Mouse (Mus musculus): Measurements from ENCODE around the gene Mtcl1.

The Mtcl1 gene

DNA sequence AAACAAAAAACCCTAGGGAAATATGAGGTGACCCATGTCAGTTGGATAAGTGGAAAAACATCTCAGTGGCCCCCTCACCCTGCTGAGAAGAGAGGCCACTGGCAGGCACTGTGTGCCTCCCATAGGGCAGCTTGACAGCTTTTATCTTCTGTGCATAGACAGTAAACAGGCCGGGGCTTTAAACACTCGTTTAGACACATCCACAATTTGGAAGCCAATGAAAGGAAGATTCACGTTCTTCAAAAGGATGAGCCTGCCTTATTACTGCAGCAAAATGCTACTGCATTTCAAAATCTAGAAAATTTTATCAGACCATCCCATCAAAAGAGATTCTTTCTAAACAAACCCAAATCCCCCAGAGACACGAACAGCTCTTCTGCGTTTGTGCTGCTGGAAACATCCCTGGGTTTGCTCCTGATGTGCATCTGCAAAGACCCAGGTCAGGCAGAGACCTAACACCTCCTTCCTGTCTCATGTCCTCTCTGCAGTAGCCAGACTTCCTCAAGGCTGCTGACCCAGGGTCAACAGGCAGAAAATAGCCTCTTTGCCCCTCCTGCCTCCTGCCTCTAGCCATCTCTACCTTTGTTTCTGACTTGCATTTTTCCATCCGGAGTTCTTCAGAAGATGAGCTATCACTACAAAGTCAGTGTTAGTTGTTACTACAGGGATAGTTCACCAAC is 46.6 kb downstream of the Mtcl1 start:
- no peak for TF ChIP-seq GATA4 (IDR thresholded peaks at IDR 0.05; ENCODE audit: insufficient replicate concordance, low read length)

DNA sequence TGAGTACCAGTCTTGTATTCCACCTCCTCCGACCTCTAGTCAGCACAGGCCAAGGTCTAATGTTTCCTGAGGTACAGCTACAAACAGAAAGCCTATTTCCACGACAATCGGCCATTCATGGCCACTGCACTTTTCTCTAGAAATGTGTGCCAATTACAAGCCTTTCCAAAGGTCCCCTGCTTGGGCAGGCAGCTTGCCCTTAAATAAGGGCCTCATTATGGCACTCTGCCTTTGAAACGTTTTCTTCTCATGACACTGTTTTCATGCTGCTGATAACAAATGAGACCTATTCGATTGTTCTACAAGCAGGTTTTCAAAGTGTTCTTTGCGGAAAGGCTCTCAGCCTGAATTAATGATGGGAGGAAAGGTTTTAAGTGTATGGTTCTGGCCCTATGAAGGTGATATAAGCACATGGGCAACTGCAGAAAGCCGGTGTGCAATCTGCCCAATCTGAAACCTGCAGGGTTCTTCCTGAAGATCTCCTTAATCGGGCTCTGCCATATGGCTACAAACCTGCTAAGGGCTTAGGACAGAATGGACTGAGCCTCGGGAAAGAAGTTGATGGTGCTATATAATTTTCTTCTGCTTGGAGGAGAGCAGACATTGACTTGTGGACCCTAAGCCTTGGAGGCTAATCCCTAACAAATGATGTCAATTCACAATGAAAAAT is 47.8 kb downstream of the Mtcl1 start:
- TF ChIP-seq GATA4 (IDR thresholded peaks at IDR 0.05; ENCODE audit: insufficient replicate concordance, low read length), result no peak

DNA sequence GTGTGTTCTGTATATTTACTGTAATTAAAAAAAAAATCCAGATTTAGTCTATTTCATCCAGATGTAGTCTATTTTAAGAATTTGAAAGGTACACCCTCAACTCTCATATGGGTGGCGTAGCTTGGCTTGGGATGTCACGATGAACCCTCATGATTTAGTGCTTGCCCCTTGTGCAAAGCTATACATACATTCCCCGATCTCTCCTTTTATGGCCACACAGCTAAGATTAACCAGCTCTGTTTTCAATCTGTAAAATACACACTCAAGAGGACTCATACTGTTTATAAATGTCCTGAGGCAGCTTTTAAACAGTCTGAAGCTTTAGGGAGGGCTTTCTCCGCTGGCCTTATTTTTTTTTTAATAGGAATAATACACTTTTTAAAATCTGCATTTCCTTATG is 49.8 kb downstream of the Mtcl1 start:
- TF ChIP-seq GATA4 (IDR thresholded peaks at IDR 0.05; ENCODE audit: insufficient replicate concordance, low read length), result no peak

DNA sequence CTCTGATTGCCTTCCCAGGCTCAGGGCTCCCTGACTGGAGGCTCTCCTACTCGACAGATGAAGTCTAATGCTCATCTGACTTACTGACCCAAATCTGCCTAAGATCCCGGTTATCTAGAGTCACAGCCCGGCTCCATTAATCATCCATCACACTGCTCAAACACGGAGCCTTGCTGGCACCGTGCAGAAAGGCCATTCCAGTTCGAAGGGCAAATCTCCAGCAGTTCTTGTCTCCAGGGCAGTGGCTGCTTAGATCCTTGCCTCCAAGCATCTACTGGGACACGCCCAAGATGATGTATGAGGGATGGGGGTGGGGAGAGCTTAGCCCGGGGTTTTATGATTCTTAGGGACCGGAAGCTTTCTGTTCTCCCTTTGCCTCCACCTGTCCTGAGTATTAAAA is 55.0 kb downstream of the Mtcl1 start:
- no peak for TF ChIP-seq GATA4 (IDR thresholded peaks at IDR 0.05; ENCODE audit: insufficient replicate concordance, low read length)

DNA sequence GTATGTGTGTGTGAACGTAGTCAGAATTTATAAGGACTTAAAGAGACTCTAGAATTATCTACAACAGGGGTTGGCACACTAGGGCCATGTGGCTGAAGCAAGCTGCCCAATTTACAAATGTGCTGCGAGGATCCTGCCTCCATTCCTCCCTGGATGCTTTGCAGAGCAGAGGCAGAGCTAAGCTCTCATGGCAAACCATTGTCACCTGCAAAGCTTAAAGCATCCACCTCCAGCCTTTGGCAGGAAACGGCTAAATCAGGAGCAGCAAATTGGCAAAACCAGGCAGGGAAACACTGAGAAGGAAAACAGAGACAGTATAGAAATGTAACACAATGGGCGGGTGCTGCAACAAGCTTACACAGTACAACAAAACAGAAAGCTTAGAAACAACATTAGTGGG is 61.2 kb downstream of the Mtcl1 start:
- no peak for TF ChIP-seq GATA4 (IDR thresholded peaks at IDR 0.05; ENCODE audit: insufficient replicate concordance, low read length)

DNA sequence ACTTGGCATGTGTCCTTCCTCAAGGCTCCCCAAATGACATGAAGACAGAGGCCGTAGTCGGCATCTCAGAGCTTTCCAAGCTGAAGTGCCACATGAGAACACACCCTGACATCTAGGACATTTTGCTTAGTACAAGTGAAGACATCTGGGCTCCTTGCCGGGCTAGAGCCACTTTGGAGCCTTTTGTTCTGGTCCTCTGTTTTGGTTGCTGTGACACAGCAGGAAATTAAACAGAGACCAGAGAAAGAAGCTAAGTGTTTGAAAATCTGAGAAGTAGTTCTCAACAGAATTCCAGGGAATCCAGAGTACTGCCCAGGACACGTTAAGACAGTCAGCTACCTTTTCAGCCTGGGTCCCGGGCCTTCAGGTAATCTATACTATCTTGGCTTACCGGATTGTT is 68.2 kb downstream of the Mtcl1 start:
- TF ChIP-seq GATA4 (IDR thresholded peaks at IDR 0.05; ENCODE audit: insufficient replicate concordance, low read length), result no peak

DNA sequence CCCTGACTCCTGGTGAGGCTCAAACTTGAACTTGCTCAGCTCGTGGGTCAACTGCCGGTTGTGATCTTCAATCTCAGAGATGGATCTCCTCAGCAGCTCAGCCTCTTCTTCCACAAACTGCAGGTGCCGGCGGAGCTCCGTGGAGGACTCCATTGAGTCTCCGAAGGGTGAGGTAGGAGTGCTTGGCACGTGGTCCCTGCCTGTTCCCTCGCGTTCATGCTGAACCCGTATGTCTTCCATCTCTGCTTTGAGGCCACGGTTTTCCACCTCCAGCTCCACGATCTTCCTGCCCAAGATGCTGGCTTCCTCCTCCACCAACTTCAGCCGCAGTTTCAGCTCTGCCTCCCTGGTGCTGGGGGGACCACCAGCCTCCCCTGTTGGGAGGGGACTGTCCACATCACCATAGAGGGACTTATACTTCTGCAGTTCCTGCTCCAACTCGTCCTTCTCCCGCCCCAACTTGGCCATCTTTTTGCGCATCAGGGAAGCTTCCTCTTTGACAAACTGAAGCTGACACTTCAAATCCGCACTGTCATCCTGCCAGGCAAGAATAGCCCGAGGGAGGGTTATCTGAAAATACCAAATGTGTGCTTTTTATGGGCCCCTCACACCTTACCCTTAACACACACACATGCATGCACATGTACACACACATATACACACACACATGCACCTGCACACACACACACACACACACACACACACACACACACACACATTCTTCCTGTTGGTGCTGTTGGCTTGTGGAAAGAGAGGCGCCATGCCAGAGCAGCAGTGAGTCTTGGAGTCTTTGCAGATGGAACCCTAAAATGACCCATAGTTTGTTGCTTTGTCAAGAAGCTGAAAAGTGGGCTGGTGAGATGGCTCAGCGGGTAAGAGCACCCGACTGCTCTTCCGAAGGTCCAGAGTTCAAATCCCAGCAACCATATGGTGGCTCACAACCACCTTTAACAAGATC is 69.4 kb downstream of the Mtcl1 start:
- TF ChIP-seq GATA4 (IDR thresholded peaks at IDR 0.05; ENCODE audit: insufficient replicate concordance, low read length), result no peak

DNA sequence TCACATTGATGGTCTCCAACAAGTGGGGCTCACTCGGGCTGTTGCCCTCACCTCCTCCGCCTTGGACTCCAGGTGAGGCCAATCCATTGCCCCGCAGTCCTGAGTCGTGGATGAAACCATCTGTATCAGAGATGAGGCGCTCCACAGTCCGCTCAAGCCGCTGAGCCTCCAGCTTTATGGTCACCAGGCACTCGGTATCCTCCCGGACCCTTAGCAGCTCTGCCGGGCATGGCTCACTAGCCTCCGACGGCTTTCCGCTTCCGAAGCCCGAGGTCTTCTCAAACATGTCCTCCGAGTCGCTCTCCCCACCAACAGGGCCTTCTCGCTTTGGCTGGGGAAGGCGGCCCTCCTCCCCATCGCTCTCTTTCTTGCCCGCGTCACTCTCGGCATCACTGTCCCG is 70.2 kb downstream of the Mtcl1 start:
- no peak for TF ChIP-seq GATA4 (IDR thresholded peaks at IDR 0.05; ENCODE audit: insufficient replicate concordance, low read length)

DNA sequence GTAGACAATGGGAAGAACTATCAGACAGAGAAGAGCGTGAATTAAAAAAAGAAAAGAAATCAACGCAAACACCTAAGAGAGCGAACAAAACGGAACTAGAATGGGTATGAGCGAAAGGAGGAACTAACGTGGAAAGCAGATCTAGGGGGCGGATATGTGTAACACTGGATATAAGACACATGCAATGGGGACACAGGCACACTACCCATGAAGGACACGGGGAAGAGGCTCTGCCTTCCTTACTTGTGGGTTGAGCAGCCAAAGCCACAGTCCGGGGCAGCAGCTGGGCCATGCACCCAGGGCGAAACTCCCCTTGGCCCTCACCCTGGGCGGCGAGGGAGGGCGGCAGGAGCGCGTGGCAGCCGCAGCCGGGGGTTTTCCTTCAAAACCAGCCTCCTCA is 71.4 kb downstream of the Mtcl1 start:
- no peak for TF ChIP-seq GATA4 (IDR thresholded peaks at IDR 0.05; ENCODE audit: insufficient replicate concordance, low read length)

DNA sequence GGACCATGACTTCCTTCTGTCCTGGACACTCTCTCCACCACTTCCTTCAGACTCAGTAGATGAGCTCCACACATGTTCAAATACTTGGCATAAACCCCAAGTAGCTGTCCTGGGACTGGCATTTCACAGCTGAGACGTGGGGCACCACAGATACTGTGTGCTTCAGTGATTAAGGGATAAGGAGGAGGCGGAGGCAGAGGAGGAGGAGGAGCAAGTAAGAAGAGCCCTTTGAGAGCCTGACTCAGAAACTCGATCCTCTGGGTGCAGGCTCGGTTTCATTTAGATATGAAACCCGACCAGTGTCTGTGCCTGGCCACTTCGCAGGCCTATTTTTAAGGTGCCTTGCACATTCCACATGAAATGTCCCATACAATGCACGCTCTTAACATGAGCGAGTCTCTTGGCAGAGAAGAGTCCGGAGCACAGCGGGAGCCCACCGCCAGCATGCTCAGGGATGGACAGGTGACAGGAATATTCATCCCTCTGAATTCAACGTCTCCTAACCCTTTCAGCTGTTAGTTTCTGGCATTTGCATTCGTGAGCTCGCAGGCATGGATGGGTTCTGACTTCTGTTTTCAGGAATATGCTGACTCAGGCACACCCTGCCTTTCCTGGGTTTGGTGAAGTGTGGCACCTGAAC is 74.8 kb downstream of the Mtcl1 start:
- no peak for TF ChIP-seq GATA4 (IDR thresholded peaks at IDR 0.05; ENCODE audit: insufficient replicate concordance, low read length)

DNA sequence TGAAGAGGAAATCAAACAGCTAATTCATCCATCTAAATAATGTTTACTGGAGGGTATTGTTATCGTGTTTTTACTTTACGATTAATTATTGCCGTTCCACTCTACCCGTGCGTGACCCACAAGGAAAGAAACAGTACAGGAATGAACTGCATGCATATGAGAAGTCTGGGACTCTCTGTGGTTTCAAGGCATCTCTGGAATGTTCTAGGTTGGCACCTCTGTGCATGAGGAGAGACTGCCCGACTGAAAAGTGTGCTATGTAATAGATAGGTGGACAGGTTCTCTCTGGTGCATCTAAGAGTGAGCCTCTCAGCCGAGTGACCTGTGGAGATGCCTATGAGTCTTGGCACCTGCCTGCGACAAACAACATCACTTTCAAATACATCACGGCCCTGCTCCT is 78.7 kb downstream of the Mtcl1 start:
- no peak for TF ChIP-seq GATA4 (IDR thresholded peaks at IDR 0.05; ENCODE audit: insufficient replicate concordance, low read length)

DNA sequence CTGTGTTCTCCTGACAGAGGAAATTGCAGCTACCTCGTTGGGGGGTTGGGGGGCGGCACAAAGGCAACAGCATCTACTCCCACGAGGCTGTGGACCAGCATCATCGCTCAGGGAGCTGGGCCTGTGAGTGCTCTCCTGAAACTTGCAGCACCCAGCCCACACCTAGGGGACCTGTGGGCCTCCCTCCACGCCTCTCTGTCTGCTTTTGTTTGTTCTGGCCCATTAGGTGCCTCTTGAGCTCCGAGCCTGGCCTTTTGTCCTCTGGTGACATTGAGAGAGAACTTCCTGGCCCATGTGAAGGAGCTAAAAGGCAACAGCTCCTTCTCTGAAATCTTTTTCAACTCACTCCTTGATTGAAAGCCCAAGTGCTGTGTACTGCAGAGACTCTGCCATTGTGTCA is 79.8 kb downstream of the Mtcl1 start:
- no peak for TF ChIP-seq GATA4 (IDR thresholded peaks at IDR 0.05; ENCODE audit: insufficient replicate concordance, low read length)

DNA sequence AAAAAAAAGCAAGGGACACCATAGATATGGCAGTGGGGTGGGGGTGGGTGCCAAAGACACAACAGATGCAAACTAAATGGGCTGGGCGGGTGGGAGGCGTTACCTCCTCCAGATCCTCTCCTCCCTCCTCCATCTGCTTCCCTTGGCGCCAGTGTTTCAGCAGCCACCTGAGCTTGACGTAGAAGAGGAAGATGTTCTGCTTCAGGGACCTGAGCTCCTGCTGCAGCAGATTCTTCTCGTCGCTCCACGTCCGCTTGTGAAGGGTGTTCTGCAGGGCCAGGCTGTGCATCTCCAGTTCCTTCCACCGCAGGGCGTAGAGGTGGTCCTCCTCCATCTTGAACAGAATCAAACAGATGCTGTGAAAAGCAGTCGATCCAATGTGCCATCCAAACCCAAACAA is 81.4 kb downstream of the Mtcl1 start:
- no peak for TF ChIP-seq GATA4 (IDR thresholded peaks at IDR 0.05; ENCODE audit: insufficient replicate concordance, low read length)

DNA sequence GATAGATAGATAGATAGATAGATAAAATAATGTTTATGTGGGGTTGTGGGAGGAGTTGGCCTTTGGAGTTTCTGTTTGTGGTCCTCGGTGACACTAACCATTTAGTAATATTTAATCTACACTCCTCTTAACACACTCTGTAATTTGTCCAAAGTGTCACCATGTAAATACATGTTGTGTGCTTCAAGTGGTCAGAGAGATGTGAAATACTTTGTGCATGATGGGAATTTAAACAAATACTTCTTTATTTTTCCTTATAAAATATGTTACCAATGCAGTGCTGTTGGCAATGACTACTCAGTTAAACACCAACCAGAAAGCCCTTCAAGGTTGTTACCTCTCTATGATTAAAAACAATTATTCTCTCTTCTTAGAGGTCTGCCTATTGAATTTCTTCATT is 83.9 kb downstream of the Mtcl1 start:
- TF ChIP-seq GATA4 (IDR thresholded peaks at IDR 0.05; ENCODE audit: insufficient replicate concordance, low read length), result no peak

DNA sequence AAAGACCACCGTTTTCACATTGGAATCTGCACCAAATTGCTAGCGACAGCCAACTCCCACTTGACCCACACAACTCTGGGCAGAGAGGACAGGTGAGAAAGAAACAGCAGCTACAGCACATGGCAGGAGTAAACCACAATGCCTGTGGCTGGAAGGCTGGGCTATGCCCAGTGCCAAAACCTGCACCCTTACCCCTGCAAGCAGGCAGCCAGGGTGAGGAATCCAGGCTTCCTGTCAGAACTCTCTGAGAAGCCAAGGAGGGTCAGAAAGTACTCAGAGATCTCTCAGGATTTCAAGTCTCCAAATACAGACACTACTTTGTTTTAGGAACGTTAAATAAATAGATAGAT is 84.3 kb downstream of the Mtcl1 start:
- TF ChIP-seq GATA4 (IDR thresholded peaks at IDR 0.05; ENCODE audit: insufficient replicate concordance, low read length), result no peak

Measured in liver, adult (tissue).